Mouse (Mus musculus) lung, adult 2 months (tissue): ENCODE data around the gene Stxbp6.

Source experiments
- CTCF ChIP-seq: fragments of 200-500 bp; IDR thresholded peaks from 2 replicates; pipeline ENCODE4 v1.5.1; 2011; ENCODE audit warnings: mild to moderate bottlenecking, low read length, control low read depth; ENCODE audit not compliant: insufficient read depth
- POLR2A ChIP-seq: fragments of 200-500 bp; IDR thresholded peaks from 2 replicates; pipeline ENCODE4 v1.6.1; 2011; ENCODE audit warnings: low read depth, mild to moderate bottlenecking, control low read depth, low read length, borderline replicate concordance; ENCODE audit errors: extremely low read depth

DNA sequence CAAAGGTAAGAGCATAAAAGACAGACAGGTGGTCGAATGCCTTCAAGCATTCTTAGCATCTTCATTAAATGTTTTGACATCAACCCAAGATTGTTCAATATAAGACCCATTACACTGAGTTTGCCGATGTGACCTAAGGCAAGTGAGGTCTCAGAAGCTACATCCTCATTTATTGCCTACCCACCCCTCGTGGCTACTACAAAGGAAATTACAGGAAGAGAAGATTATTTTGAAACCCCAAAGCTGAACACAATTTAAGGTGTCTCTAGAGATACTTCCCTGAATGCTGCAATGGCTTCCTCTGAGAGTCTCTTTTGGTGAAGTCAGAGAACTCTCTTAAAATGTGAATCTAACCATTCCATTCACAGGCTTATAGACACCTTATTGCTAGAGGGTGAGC, 16.5 kb downstream of the Stxbp6 start:
- TF ChIP-seq CTCF (no peak), POLR2A (no peak)
